Mouse (Mus musculus): ENCODE measurements at regions not wholly inside any gene's neighbourhood (a gene's known extent, or its start where the extent isn't known, plus 50 kb on each side); places are given as distances from the start of the nearest gene placed in this dataset.

- H3K27ac ChIP-seq (ENCODE audit: insufficient read depth, low read depth, low read length) = no peak overlapping the region
- no peak overlapping the region for H3K4me3 ChIP-seq (ENCODE audit: insufficient read depth, low read depth, low read length)
- DNase-seq = no peak
- H3K4me1 ChIP-seq (ENCODE audit: control insufficient read depth, insufficient read depth, low read length) = no peaks in the 10 kb centered on the region
- H3K27me3 ChIP-seq (replicated peaks; ENCODE audit: control insufficient read depth, insufficient read depth, low read length) = no peaks in the 10 kb centered on the region
- 54% methylated on average over 1 of the region's 1 CpGs for WGBS
- no peaks in the 10 kb centered on the region for H3K36me3 ChIP-seq (ENCODE audit: control insufficient read depth, insufficient read depth, low read length)
- no peak for TF ChIP-seq CTCF (conservative IDR thresholded peaks at IDR 0.05; ENCODE audit: insufficient read depth, insufficient read length, low read depth, low read length)
- TF ChIP-seq POLR2A (IDR thresholded peaks at IDR 0.05; ENCODE audit: low read depth, low read length) = no peak
These were observed 571.8 kb upstream of the Zeb2 start for GRCm38 (mm10) chr2:45688996-45689395.

GRCm38 (mm10) chr2:45681251-45681650, 564.1 kb upstream of the Zeb2 start:
- Histone ChIP-seq H3K27me3 (replicated peaks; ENCODE audit: control insufficient read depth, insufficient read depth, low read length) (no peaks in the 10 kb centered on the region), H3K4me1 (ENCODE audit: control insufficient read depth, insufficient read depth, low read length) (no peaks in the 10 kb centered on the region), H3K27ac (ENCODE audit: insufficient read depth, low read depth, low read length) (no peak overlapping the region), H3K4me3 (ENCODE audit: insufficient read depth, low read depth, low read length) (no peak overlapping the region), H3K36me3 (ENCODE audit: control insufficient read depth, insufficient read depth, low read length) (no peaks in the 10 kb centered on the region)
- no peak for DNase-seq
- TF ChIP-seq POLR2A (IDR thresholded peaks at IDR 0.05; ENCODE audit: low read depth, low read length) = no peak
- no peak for TF ChIP-seq CTCF (conservative IDR thresholded peaks at IDR 0.05; ENCODE audit: insufficient read depth, insufficient read length, low read depth, low read length)
- 89% methylated on average over 1 of the region's 1 CpGs for WGBS

- 64% methylated on average over 10 of the region's 10 CpGs for WGBS
- no peak overlapping the region for H3K4me3 ChIP-seq (ENCODE audit: insufficient read depth, low read depth, low read length)
These were observed 562.1 kb upstream of the Zeb2 start for GRCm38 (mm10) chr2:45679101-45679895.

GRCm38 (mm10) chr2:45678685-45679084, 561.5 kb upstream of the Zeb2 start:
- Histone ChIP-seq H3K27ac (ENCODE audit: insufficient read depth, low read depth, low read length) (no peak overlapping the region), H3K27me3 (replicated peaks; ENCODE audit: control insufficient read depth, insufficient read depth, low read length) (no peaks in the 10 kb centered on the region), H3K4me1 (ENCODE audit: control insufficient read depth, insufficient read depth, low read length) (no peaks in the 10 kb centered on the region), H3K4me3 (ENCODE audit: insufficient read depth, low read depth, low read length) (no peak overlapping the region), H3K36me3 (ENCODE audit: control insufficient read depth, insufficient read depth, low read length) (no peaks in the 10 kb centered on the region)
- WGBS = 28% methylated on average over 9 of the region's 9 CpGs
- DNase-seq = no peak
- no peak for TF ChIP-seq CTCF (conservative IDR thresholded peaks at IDR 0.05; ENCODE audit: insufficient read depth, insufficient read length, low read depth, low read length)
- no peak for TF ChIP-seq POLR2A (IDR thresholded peaks at IDR 0.05; ENCODE audit: low read depth, low read length)

More at GRCm38 (mm10) chr2:45679101-45679895, 562.1 kb upstream of the Zeb2 start:
- Histone ChIP-seq H3K27me3 (replicated peaks; ENCODE audit: control insufficient read depth, insufficient read depth, low read length) (no peaks in the 10 kb centered on the region), H3K27ac (ENCODE audit: insufficient read depth, low read depth, low read length) (no peak overlapping the region), H3K36me3 (ENCODE audit: control insufficient read depth, insufficient read depth, low read length) (no peaks in the 10 kb centered on the region), H3K4me1 (ENCODE audit: control insufficient read depth, insufficient read depth, low read length) (no peaks in the 10 kb centered on the region)
- peak; percentile 4 for DNase-seq
- TF ChIP-seq POLR2A (IDR thresholded peaks at IDR 0.05; ENCODE audit: low read depth, low read length) = no peak
- no peak for TF ChIP-seq CTCF (conservative IDR thresholded peaks at IDR 0.05; ENCODE audit: insufficient read depth, insufficient read length, low read depth, low read length)

GRCm38 (mm10) chr2:45675776-45676175, 558.6 kb upstream of the Zeb2 start:
- no peak overlapping the region for H3K4me3 ChIP-seq (ENCODE audit: insufficient read depth, low read depth, low read length)
- WGBS = 99% methylated on average over 2 of the region's 2 CpGs
- no peaks in the 10 kb centered on the region for H3K4me1 ChIP-seq (ENCODE audit: control insufficient read depth, insufficient read depth, low read length)

GRCm38 (mm10) chr2:45656011-45656410, 538.8 kb upstream of the Zeb2 start:
- Histone ChIP-seq H3K4me1 (ENCODE audit: control insufficient read depth, insufficient read depth, low read length) (no peaks in the 10 kb centered on the region), H3K36me3 (ENCODE audit: control insufficient read depth, insufficient read depth, low read length) (no peaks in the 10 kb centered on the region), H3K27me3 (replicated peaks; ENCODE audit: control insufficient read depth, insufficient read depth, low read length) (no peaks in the 10 kb centered on the region), H3K4me3 (ENCODE audit: insufficient read depth, low read depth, low read length) (no peak overlapping the region), H3K27ac (ENCODE audit: insufficient read depth, low read depth, low read length) (no peak overlapping the region)
- 70% methylated on average over 1 of the region's 1 CpGs for WGBS
- TF ChIP-seq POLR2A (IDR thresholded peaks at IDR 0.05; ENCODE audit: low read depth, low read length) (no peak), CTCF (conservative IDR thresholded peaks at IDR 0.05; ENCODE audit: insufficient read depth, insufficient read length, low read depth, low read length) (no peak)
- DNase-seq = no peak

More at GRCm38 (mm10) chr2:45675776-45676175, 558.6 kb upstream of the Zeb2 start:
- H3K36me3 ChIP-seq (ENCODE audit: control insufficient read depth, insufficient read depth, low read length) = no peaks in the 10 kb centered on the region
- no peak for DNase-seq
- TF ChIP-seq CTCF (conservative IDR thresholded peaks at IDR 0.05; ENCODE audit: insufficient read depth, insufficient read length, low read depth, low read length) = no peak
- no peak for TF ChIP-seq POLR2A (IDR thresholded peaks at IDR 0.05; ENCODE audit: low read depth, low read length)
- no peak overlapping the region for H3K27ac ChIP-seq (ENCODE audit: insufficient read depth, low read depth, low read length)
- H3K27me3 ChIP-seq (replicated peaks; ENCODE audit: control insufficient read depth, insufficient read depth, low read length) = no peaks in the 10 kb centered on the region

GRCm38 (mm10) chr2:45654693-45655092, 537.5 kb upstream of the Zeb2 start:
- Histone ChIP-seq H3K4me3 (ENCODE audit: insufficient read depth, low read depth, low read length) (no peak overlapping the region), H3K36me3 (ENCODE audit: control insufficient read depth, insufficient read depth, low read length) (no peaks in the 10 kb centered on the region), H3K27me3 (replicated peaks; ENCODE audit: control insufficient read depth, insufficient read depth, low read length) (no peaks in the 10 kb centered on the region), H3K4me1 (ENCODE audit: control insufficient read depth, insufficient read depth, low read length) (no peaks in the 10 kb centered on the region), H3K27ac (ENCODE audit: insufficient read depth, low read depth, low read length) (no peak overlapping the region)
- TF ChIP-seq POLR2A (IDR thresholded peaks at IDR 0.05; ENCODE audit: low read depth, low read length) (no peak), CTCF (conservative IDR thresholded peaks at IDR 0.05; ENCODE audit: insufficient read depth, insufficient read length, low read depth, low read length) (no peak)
- DNase-seq = no peak

Measured in kidney, adult 2 months (tissue).